Mouse (Mus musculus): ENCODE results near the gene Plscr2.

- TF ChIP-seq CTCF (IDR thresholded peaks at IDR 0.05; ENCODE audit: low read depth) (no peak), EP300 (IDR thresholded peaks at IDR 0.05; ENCODE audit: low read depth) (no peak; the same call in 1 of the 2 replicates)
These were observed 958 bp downstream of the Plscr2 start for GRCm38 (mm10) chr9:92276360-92276759.
